Mouse (Mus musculus): ENCODE data around the gene N4bp2l1. TPM values are rescaled to one million over a fixed set of nuclear protein-coding genes. Genes with fewer than 3 reads are reported as not detected.

Gene N4bp2l1
- total RNA-seq, 2 experiments from 2014 or later = 4.2 to 4.7 TPM

GRCm38 (mm10) chr5:150570496-150571219 lies 26.3 kb downstream of the N4bp2l1 start:
- DNase-seq = no peak

GRCm38 (mm10) chr5:150566971-150567370 lies 30.0 kb downstream of the N4bp2l1 start:
- intact Hi-C loops (cut with DNase I) = no loop called here
- no peak for DNase-seq

More at GRCm38 (mm10) chr5:150570496-150571219, 26.3 kb downstream of the N4bp2l1 start:
- intact Hi-C loops (cut with DNase I) = no loop called here

GRCm38 (mm10) chr5:150566226-150566625 lies 30.8 kb downstream of the N4bp2l1 start:
- no peak for DNase-seq
- intact Hi-C loops (cut with DNase I) = no loop called here

- intact Hi-C loops (cut with DNase I) = no loop called here
These were observed 32.6 kb downstream of the N4bp2l1 start for GRCm38 (mm10) chr5:150564426-150564825.

GRCm38 (mm10) chr5:150561783-150562182 lies 35.2 kb downstream of the N4bp2l1 start:
- intact Hi-C loops (cut with DNase I) = no loop called here
- DNase-seq = no peak

More at GRCm38 (mm10) chr5:150564426-150564825, 32.6 kb downstream of the N4bp2l1 start:
- no peak for DNase-seq

GRCm38 (mm10) chr5:150561376-150561775 lies 35.6 kb downstream of the N4bp2l1 start:
- DNase-seq = no peak
- intact Hi-C loops (cut with DNase I) = no loop called here

- DNase-seq = no peak
- intact Hi-C loops (cut with DNase I) = no loop called here
These were observed 36.1 kb downstream of the N4bp2l1 start for GRCm38 (mm10) chr5:150560851-150561250.

GRCm38 (mm10) chr5:150559519-150560103 lies 37.4 kb downstream of the N4bp2l1 start:
- intact Hi-C loops (cut with DNase I) = no loop called here
- no peak for DNase-seq

GRCm38 (mm10) chr5:150551637-150552036 lies 45.4 kb downstream of the N4bp2l1 start:
- no peak for DNase-seq
- intact Hi-C loops (cut with DNase I) = no loop called here

- no peak for DNase-seq
- intact Hi-C loops (cut with DNase I) = no loop called here
These were observed 53.8 kb downstream of the N4bp2l1 start for GRCm38 (mm10) chr5:150543184-150543583.

- intact Hi-C loops (cut with DNase I) = no loop called here
- DNase-seq = no peak
These were observed 55.7 kb downstream of the N4bp2l1 start for GRCm38 (mm10) chr5:150541302-150541701.

GRCm38 (mm10) chr5:150525239-150525638 lies 71.7 kb downstream of the N4bp2l1 start:
- intact Hi-C loops (cut with DNase I) = no loop called here
- DNase-seq = no peak

GRCm38 (mm10) chr5:150522867-150523234 lies 74.1 kb downstream of the N4bp2l1 start:
- no peak for DNase-seq
- intact Hi-C loops (cut with DNase I) = loop anchor here (2.0 kb wide), 1 partner anchor 144 kb away; the partner anchor contains the start of gene N4bp2l2

- peak; percentile 91 to 93 for DNase-seq
- intact Hi-C loops (cut with DNase I) = loop anchor here (2.0 kb wide), 1 partner anchor 145 kb away; the partner anchor contains the start of gene N4bp2l2
These were observed 74.8 kb downstream of the N4bp2l1 start, which contains the start of gene Brca2 for GRCm38 (mm10) chr5:150521937-150522866. Brca2 (plus strand) TSS chr5:150522630.

Other genes with a start within 250 kb of the N4bp2l1 start
- gene Zar1l, start 79.0 kb downstream of the N4bp2l1 start, total RNA-seq (2021) = not detected
- 1 to 10 TPM; 2.6 to 3.4 TPM for gene Brca2, start 74.6 kb downstream of the N4bp2l1 start, total RNA-seq (2021)
- 10 to 100 TPM; 40.9 to 45.6 TPM for gene N4bp2l2, start 69.0 kb upstream of the N4bp2l1 start, total RNA-seq (2021)
- gene Pds5b, start 76.6 kb upstream of the N4bp2l1 start, total RNA-seq (2021) = 10 to 100 TPM; 17.0 to 17.1 TPM